Mouse (Mus musculus): Measurements from ENCODE around the gene Sap30bp. TPM values are rescaled to one million over a fixed set of nuclear protein-coding genes. Genes with fewer than 3 reads are reported as not detected.
A peak's percentile ranks its signal among the peaks of the same experiment; 100 is the strongest.

Gene Sap30bp
- polyA plus RNA-seq, 1 experiment from 2014 or later = 53.6 TPM

DNA sequence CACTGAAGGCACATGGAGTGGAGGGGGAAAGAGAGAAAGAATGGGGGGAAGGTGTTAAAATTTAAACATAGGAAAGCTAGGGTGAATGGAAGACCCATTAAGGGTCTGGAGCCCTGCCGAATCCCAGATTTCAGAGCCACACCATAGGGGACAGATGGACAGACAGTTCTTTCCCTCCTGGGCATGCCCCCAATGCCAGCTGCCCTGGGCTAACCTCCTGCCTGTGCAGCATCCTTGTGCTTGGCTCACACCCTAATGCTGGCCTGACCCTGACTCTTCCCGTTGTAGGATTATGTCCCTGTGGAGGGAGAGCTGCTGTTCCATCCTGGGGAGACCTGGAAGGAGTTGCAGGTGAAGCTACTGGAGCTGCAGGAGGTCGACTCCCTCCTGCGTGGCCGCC, 64.6 kb downstream of the Sap30bp start:
- Histone ChIP-seq H3K36me3 (no peaks in the 10 kb centered on the region), H3K9me3 (no peaks in the 10 kb centered on the region), H3K4me1 (peaks cover 3% of the 10 kb centered on the region; the same call in 1 of the 2 replicates), H3K27ac (replicated peaks) (no peak overlapping the region), H3K4me3 (no peak overlapping the region), H3K27me3 (no peaks in the 10 kb centered on the region; the same call in 1 of the 2 replicates), H3K9ac (replicated peaks) (no peak overlapping the region), H3K4me2 (replicated peaks) (no peak overlapping the region)
- no peak for ATAC-seq (replicated peaks)
- WGBS = 72% methylated on average over 5 of the region's 5 CpGs

GRCm38 (mm10) chr11:115999027-115999426, 65.9 kb downstream of the Sap30bp start:
- ATAC-seq (replicated peaks) = no peak
- H3K27ac ChIP-seq (replicated peaks) = no peak overlapping the region
- no peaks in the 10 kb centered on the region for H3K9me3 ChIP-seq
- WGBS = 84% methylated on average over 7 of the region's 7 CpGs
- no peaks in the 10 kb centered on the region for H3K36me3 ChIP-seq
- H3K27me3 ChIP-seq = no peaks in the 10 kb centered on the region; the same call in 1 of the 2 replicates
- no peak overlapping the region for H3K4me3 ChIP-seq
- H3K9ac ChIP-seq (replicated peaks) = no peak overlapping the region
- no peak overlapping the region for H3K4me2 ChIP-seq (replicated peaks)
- peaks cover 3% of the 10 kb centered on the region; the same call in 1 of the 2 replicates for H3K4me1 ChIP-seq

GRCm38 (mm10) chr11:115999538-116000143, 66.6 kb downstream of the Sap30bp start:
- H3K27me3 ChIP-seq = no peaks in the 10 kb centered on the region; the same call in 1 of the 2 replicates
- H3K4me1 ChIP-seq = peaks cover 6% of the 10 kb centered on the region
- whole genome bisulfite sequencing = 15% methylated on average over 14 of the region's 14 CpGs
- no peak overlapping the region for H3K4me3 ChIP-seq
- no peak for ATAC-seq (replicated peaks)
- H3K9ac ChIP-seq (replicated peaks) = no peak overlapping the region
- H3K36me3 ChIP-seq = no peaks in the 10 kb centered on the region
- no peak overlapping the region for H3K4me2 ChIP-seq (replicated peaks)
- H3K9me3 ChIP-seq = no peaks in the 10 kb centered on the region
- H3K27ac ChIP-seq (replicated peaks) = no peak overlapping the region

- no peaks in the 10 kb centered on the region for H3K36me3 ChIP-seq
- 11% methylated on average over 10 of the region's 10 CpGs for WGBS
- ATAC-seq (replicated peaks) = no peak
- H3K4me2 ChIP-seq (replicated peaks) = no peak overlapping the region
- H3K27me3 ChIP-seq = no peaks in the 10 kb centered on the region; the same call in 1 of the 2 replicates
- no peak overlapping the region for H3K27ac ChIP-seq (replicated peaks)
- H3K9me3 ChIP-seq = no peaks in the 10 kb centered on the region
- H3K9ac ChIP-seq (replicated peaks) = no peak overlapping the region
- H3K4me3 ChIP-seq = no peak overlapping the region
- peaks cover 14% of the 10 kb centered on the region for H3K4me1 ChIP-seq
These were observed 67.5 kb downstream of the Sap30bp start for GRCm38 (mm10) chr11:116000607-116001006.

DNA sequence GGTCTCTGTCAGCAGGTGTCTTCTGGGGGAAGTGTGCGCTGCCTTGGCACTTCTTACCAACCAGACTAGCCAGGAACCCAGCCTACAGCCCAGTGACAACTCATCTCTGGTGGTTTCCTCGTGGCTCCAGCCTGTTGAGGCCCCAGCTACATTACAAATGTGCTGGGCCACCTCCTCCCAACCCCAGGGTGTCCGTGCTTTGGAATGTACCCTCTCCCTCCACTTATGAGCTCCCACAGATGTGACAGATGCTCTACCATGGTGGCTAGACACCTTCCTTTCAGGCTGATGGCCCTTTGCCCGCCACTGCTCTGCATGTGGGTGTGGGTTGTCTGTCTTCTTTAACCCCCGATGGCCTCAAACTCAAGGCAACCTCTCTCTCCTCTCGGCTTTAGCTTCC, 68.6 kb downstream of the Sap30bp start:
- Histone ChIP-seq H3K4me2 (replicated peaks) (no peak overlapping the region), H3K36me3 (no peaks in the 10 kb centered on the region), H3K27me3 (no peaks in the 10 kb centered on the region; the same call in 1 of the 2 replicates), H3K4me3 (no peak overlapping the region), H3K4me1 (peaks cover 14% of the 10 kb centered on the region), H3K9ac (replicated peaks) (no peak overlapping the region), H3K27ac (replicated peaks) (no peak overlapping the region), H3K9me3 (no peaks in the 10 kb centered on the region)
- 77% methylated on average over 6 of the region's 6 CpGs for WGBS
- no peak for ATAC-seq (replicated peaks)

GRCm38 (mm10) chr11:116002894-116003293, 69.8 kb downstream of the Sap30bp start:
- H3K36me3 ChIP-seq = no peaks in the 10 kb centered on the region
- no peaks in the 10 kb centered on the region for H3K9me3 ChIP-seq
- 93% methylated on average over 3 of the region's 3 CpGs for WGBS
- no peak overlapping the region for H3K4me2 ChIP-seq (replicated peaks)
- H3K4me1 ChIP-seq = peaks cover 14% of the 10 kb centered on the region
- no peak overlapping the region for H3K4me3 ChIP-seq
- H3K27ac ChIP-seq (replicated peaks) = no peak overlapping the region
- no peak overlapping the region for H3K9ac ChIP-seq (replicated peaks)
- ATAC-seq (replicated peaks) = no peak
- no peaks in the 10 kb centered on the region; the same call in 1 of the 2 replicates for H3K27me3 ChIP-seq

DNA sequence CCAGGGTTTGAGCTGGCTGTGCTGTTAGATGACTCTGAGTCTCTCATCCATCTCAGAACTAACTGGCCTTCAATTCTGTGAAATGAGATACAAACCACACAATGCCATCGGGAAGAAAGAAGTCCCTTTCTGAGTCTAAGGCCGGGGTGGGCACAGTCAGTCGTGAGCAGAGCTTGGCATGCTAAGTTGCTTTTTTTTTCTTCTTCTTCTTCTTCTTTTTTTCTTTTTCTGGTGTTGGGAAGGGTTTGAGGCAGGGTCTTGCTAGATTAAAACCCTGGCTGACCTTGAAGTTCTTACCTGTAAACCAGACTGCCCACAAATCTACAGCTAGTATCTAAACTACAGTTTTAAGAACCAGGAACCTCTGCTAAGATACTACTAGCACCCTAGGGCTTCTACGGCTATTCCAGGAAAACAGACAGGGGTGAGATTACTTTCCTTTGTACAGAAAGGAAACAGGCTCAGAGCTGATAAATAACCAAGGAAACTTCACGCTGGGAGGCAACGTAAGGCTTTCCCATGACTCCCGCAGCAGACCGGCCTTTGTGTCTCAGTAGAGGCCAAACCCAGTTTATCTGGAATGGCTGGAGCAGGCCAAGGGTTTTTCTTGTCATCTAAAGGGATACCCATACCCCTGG, 71.2 kb downstream of the Sap30bp start:
- Histone ChIP-seq H3K36me3 (no peaks in the 10 kb centered on the region), H3K27ac (replicated peaks) (no peak overlapping the region), H3K4me1 (peaks cover 14% of the 10 kb centered on the region), H3K4me2 (replicated peaks) (peak overlapping the region; percentile 62), H3K9me3 (no peaks in the 10 kb centered on the region), H3K27me3 (no peaks in the 10 kb centered on the region; the same call in 1 of the 2 replicates), H3K9ac (replicated peaks) (no peak overlapping the region; the same call in 1 of the 2 replicates), H3K4me3 (peak overlapping the region; percentile 38)
- WGBS = 37% methylated on average over 8 of the region's 8 CpGs
- no peak for ATAC-seq (replicated peaks)

GRCm38 (mm10) chr11:116004840-116005700, 72.0 kb downstream of the Sap30bp start:
- Histone ChIP-seq H3K9ac (replicated peaks) (peak overlapping the region; percentile 33), H3K4me3 (peak overlapping the region; percentile 38), H3K9me3 (no peaks in the 10 kb centered on the region), H3K4me1 (peaks cover 11% of the 10 kb centered on the region), H3K27ac (replicated peaks) (0 out of 2 replicates have a peak overlapping the region, but pooled peaks have one; percentile 4), H3K27me3 (no peaks in the 10 kb centered on the region), H3K4me2 (replicated peaks) (peak overlapping the region; percentile 62), H3K36me3 (no peaks in the 10 kb centered on the region)
- 6% methylated on average over 54 of the region's 54 CpGs for WGBS
- ATAC-seq (replicated peaks) = peak; percentile 55; the same call in 1 of the 2 replicates

- H3K27ac ChIP-seq (replicated peaks) = no peak overlapping the region
- H3K9ac ChIP-seq (replicated peaks) = peak overlapping the region; percentile 33; the same call in 1 of the 2 replicates
- 68% methylated on average over 9 of the region's 9 CpGs for WGBS
- H3K4me1 ChIP-seq = peaks cover 11% of the 10 kb centered on the region
- H3K27me3 ChIP-seq = no peaks in the 10 kb centered on the region
- H3K4me2 ChIP-seq (replicated peaks) = peak overlapping the region; percentile 62; the same call in 1 of the 2 replicates
- H3K4me3 ChIP-seq = no peak overlapping the region
- no peaks in the 10 kb centered on the region for H3K9me3 ChIP-seq
- H3K36me3 ChIP-seq = no peaks in the 10 kb centered on the region
- no peak for ATAC-seq (replicated peaks)
These were observed 72.8 kb downstream of the Sap30bp start for GRCm38 (mm10) chr11:116005701-116006419.

DNA sequence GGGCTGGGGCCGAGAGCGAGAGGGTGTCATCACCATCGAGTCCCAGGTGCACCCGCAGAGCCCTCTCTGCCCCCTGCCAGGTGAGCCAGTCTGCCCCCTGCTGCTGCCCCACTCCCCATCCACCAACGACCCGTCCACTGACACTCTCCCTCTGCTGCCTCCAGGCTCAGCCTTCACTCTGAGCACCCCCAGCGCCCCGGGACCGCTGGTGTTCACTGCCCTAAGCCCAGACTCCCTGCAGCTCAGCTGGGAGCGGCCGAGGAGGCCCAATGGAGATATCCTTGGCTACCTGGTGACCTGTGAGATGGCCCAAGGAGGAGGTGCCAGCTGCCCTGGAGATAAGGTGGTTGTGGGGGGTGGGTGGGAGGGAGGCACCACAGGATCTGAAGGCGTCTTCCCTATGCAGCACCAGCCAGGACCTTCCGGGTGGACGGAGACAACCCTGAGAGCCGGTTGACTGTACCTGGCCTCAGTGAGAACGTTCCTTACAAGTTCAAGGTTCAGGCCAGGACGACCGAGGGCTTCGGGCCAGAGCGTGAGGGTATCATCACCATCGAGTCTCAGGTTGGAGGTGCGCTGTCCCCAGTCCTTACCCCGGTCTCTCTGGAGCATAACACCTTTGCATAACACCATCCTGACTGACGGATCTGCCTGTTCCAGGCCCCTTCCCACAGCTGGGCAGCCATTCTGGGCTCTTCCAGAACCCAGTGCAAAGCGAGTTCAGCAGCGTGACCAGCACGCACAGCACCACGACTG, 74.2 kb downstream of the Sap30bp start:
- H3K27me3 ChIP-seq = no peaks in the 10 kb centered on the region
- no peak overlapping the region for H3K4me3 ChIP-seq
- WGBS = 89% methylated on average over 28 of the region's 28 CpGs
- H3K4me1 ChIP-seq = peaks cover 23% of the 10 kb centered on the region
- no peak overlapping the region for H3K9ac ChIP-seq (replicated peaks)
- no peaks in the 10 kb centered on the region for H3K9me3 ChIP-seq
- ATAC-seq (replicated peaks) = no peak
- no peak overlapping the region for H3K27ac ChIP-seq (replicated peaks)
- no peaks in the 10 kb centered on the region for H3K36me3 ChIP-seq
- no peak overlapping the region for H3K4me2 ChIP-seq (replicated peaks)

GRCm38 (mm10) chr11:116008411-116008810, 75.3 kb downstream of the Sap30bp start:
- no peaks in the 10 kb centered on the region for H3K36me3 ChIP-seq
- H3K27ac ChIP-seq (replicated peaks) = no peak overlapping the region
- no peaks in the 10 kb centered on the region for H3K27me3 ChIP-seq
- no peak for ATAC-seq (replicated peaks)
- peaks cover 33% of the 10 kb centered on the region for H3K4me1 ChIP-seq
- H3K9me3 ChIP-seq = no peaks in the 10 kb centered on the region
- H3K4me2 ChIP-seq (replicated peaks) = no peak overlapping the region
- no peak overlapping the region for H3K9ac ChIP-seq (replicated peaks)
- H3K4me3 ChIP-seq = no peak overlapping the region
- WGBS = 88% methylated on average over 11 of the region's 11 CpGs
